Mouse (Mus musculus): ENCODE data around the gene Brpf3. TPM values are rescaled to one million over a fixed set of nuclear protein-coding genes. Genes with fewer than 3 reads are reported as not detected.

Brpf3 gene
- polyA plus RNA-seq, 1 experiment from 2014 or later = 6.0 TPM

GRCm38 (mm10) chr17:28800281-28800670 lies 614 bp upstream of the Brpf3 start:
- no peaks in the 10 kb centered on the region for H3K27me3 ChIP-seq (ENCODE audit: control insufficient read depth, insufficient read depth, low read length)
- H3K9ac ChIP-seq (ENCODE audit: low read length) = peak overlapping the region; percentile 100
- H3K4me1 ChIP-seq (ENCODE audit: control insufficient read depth in 2 of 2, insufficient read depth in 2 of 2, low read length in 2 of 2) = peaks cover 9 to 29% of the 10 kb centered on the region in 2 experiments
- peak overlapping the region; percentile 99 for H3K4me2 ChIP-seq (ENCODE audit: low read length)
- no peaks in the 10 kb centered on the region for H3K36me3 ChIP-seq (ENCODE audit: control insufficient read depth, insufficient read depth, low read length)
- under 1% methylated on average over 15 of the region's 15 CpGs for WGBS
- H3K27ac ChIP-seq (replicated peaks in 1 of 2; ENCODE audit: control insufficient read depth in 1 of 2, insufficient read depth in 1 of 2, low read depth in 2 of 2, low read length in 2 of 2) = peak overlapping the region; percentile 87 to 99
- peak overlapping the region; percentile 75 to 93 for H3K4me3 ChIP-seq (ENCODE audit: control insufficient read depth in 1 of 2, insufficient read depth in 1 of 2, low read depth in 1 of 2, low read length in 2 of 2)
- peak; percentile 33 for ATAC-seq (ENCODE audit: insufficient number of reproducible peaks, insufficient read depth, low FRiP score, low read depth)
- H3K9me3 ChIP-seq (ENCODE audit: control insufficient read depth, low read length) = peaks cover under 1% of the 10 kb centered on the region; the same call in 1 of the 2 replicates

GRCm38 (mm10) chr17:28801474-28802005 lies 650 bp downstream of the Brpf3 start:
- H3K27me3 ChIP-seq (ENCODE audit: control insufficient read depth, insufficient read depth, low read length) = no peaks in the 10 kb centered on the region
- under 1% methylated on average over 40 of the region's 42 CpGs for WGBS

GRCm38 (mm10) chr17:28802006-28802481 lies 1.2 kb downstream of the Brpf3 start:
- H3K27ac ChIP-seq (replicated peaks in 1 of 2; ENCODE audit: control insufficient read depth in 1 of 2, insufficient read depth in 1 of 2, low read depth in 2 of 2, low read length in 2 of 2) = peak overlapping the region; percentile 46 to 47; a peak in 3 of 4 replicates
- H3K4me3 ChIP-seq (ENCODE audit: control insufficient read depth in 1 of 2, insufficient read depth in 1 of 2, low read depth in 1 of 2, low read length in 2 of 2) = peak overlapping the region; percentile 80 to 93
- ATAC-seq (ENCODE audit: insufficient number of reproducible peaks, insufficient read depth, low FRiP score, low read depth) = no peak
- no peaks in the 10 kb centered on the region for H3K9me3 ChIP-seq (ENCODE audit: control insufficient read depth, low read length)
- WGBS = under 1% methylated on average over 18 of the region's 18 CpGs
- no peaks in the 10 kb centered on the region for H3K27me3 ChIP-seq (ENCODE audit: control insufficient read depth, insufficient read depth, low read length)
- H3K9ac ChIP-seq (ENCODE audit: low read length) = peak overlapping the region; percentile 100
- H3K36me3 ChIP-seq (ENCODE audit: control insufficient read depth, insufficient read depth, low read length) = peaks cover 16% of the 10 kb centered on the region
- peak overlapping the region; percentile 96 for H3K4me2 ChIP-seq (ENCODE audit: low read length)
- peaks cover 9 to 29% of the 10 kb centered on the region in 2 experiments for H3K4me1 ChIP-seq (ENCODE audit: control insufficient read depth in 2 of 2, insufficient read depth in 2 of 2, low read length in 2 of 2)

More at GRCm38 (mm10) chr17:28801474-28802005, 650 bp downstream of the Brpf3 start:
- Histone ChIP-seq H3K36me3 (ENCODE audit: control insufficient read depth, insufficient read depth, low read length) (peaks cover 11% of the 10 kb centered on the region), H3K9ac (ENCODE audit: low read length) (peak overlapping the region; percentile 100), H3K27ac (replicated peaks in 1 of 2; ENCODE audit: control insufficient read depth in 1 of 2, insufficient read depth in 1 of 2, low read depth in 2 of 2, low read length in 2 of 2) (peak overlapping the region; percentile 87 to 99; a peak in 3 of 4 replicates), H3K9me3 (ENCODE audit: control insufficient read depth, low read length) (no peaks in the 10 kb centered on the region), H3K4me1 (ENCODE audit: control insufficient read depth in 2 of 2, insufficient read depth in 2 of 2, low read length in 2 of 2) (peaks cover 9 to 29% of the 10 kb centered on the region in 2 experiments), H3K4me3 (ENCODE audit: control insufficient read depth in 1 of 2, insufficient read depth in 1 of 2, low read depth in 1 of 2, low read length in 2 of 2) (peak overlapping the region; percentile 80 to 93), H3K4me2 (ENCODE audit: low read length) (peak overlapping the region; percentile 99)
- ATAC-seq (ENCODE audit: insufficient number of reproducible peaks, insufficient read depth, low FRiP score, low read depth) = peak; percentile 98

- 52% methylated on average over 1 of the region's 1 CpGs for WGBS
- H3K9me3 ChIP-seq (ENCODE audit: control insufficient read depth, low read length) = no peaks in the 10 kb centered on the region
- H3K4me2 ChIP-seq (ENCODE audit: low read length) = no peak overlapping the region
- no peaks in the 10 kb centered on the region for H3K27me3 ChIP-seq (ENCODE audit: control insufficient read depth, insufficient read depth, low read length)
- no peak overlapping the region for H3K27ac ChIP-seq (replicated peaks in 1 of 2; ENCODE audit: control insufficient read depth in 1 of 2, insufficient read depth in 1 of 2, low read depth in 2 of 2, low read length in 2 of 2)
- peaks cover 28% of the 10 kb centered on the region for H3K36me3 ChIP-seq (ENCODE audit: control insufficient read depth, insufficient read depth, low read length)
- peaks cover 9 to 29% of the 10 kb centered on the region in 2 experiments for H3K4me1 ChIP-seq (ENCODE audit: control insufficient read depth in 2 of 2, insufficient read depth in 2 of 2, low read length in 2 of 2)
- ATAC-seq (ENCODE audit: insufficient number of reproducible peaks, insufficient read depth, low FRiP score, low read depth) = no peak
- no peak overlapping the region for H3K4me3 ChIP-seq (ENCODE audit: control insufficient read depth in 1 of 2, insufficient read depth in 1 of 2, low read depth in 1 of 2, low read length in 2 of 2)
- no peak overlapping the region for H3K9ac ChIP-seq (ENCODE audit: low read length)
Observed at GRCm38 (mm10) chr17:28803316-28803715, 2.4 kb downstream of the Brpf3 start.

GRCm38 (mm10) chr17:28804973-28805372 lies 4.1 kb downstream of the Brpf3 start:
- Histone ChIP-seq H3K4me1 (ENCODE audit: control insufficient read depth in 2 of 2, insufficient read depth in 2 of 2, low read length in 2 of 2) (peaks cover 7 to 23% of the 10 kb centered on the region in 2 experiments), H3K4me2 (ENCODE audit: low read length) (no peak overlapping the region), H3K9ac (ENCODE audit: low read length) (no peak overlapping the region), H3K4me3 (ENCODE audit: control insufficient read depth in 1 of 2, insufficient read depth in 1 of 2, low read depth in 1 of 2, low read length in 2 of 2) (no peak overlapping the region), H3K9me3 (ENCODE audit: control insufficient read depth, low read length) (no peaks in the 10 kb centered on the region), H3K27me3 (ENCODE audit: control insufficient read depth, insufficient read depth, low read length) (no peaks in the 10 kb centered on the region), H3K27ac (replicated peaks in 1 of 2; ENCODE audit: control insufficient read depth in 1 of 2, insufficient read depth in 1 of 2, low read depth in 2 of 2, low read length in 2 of 2) (no peak overlapping the region), H3K36me3 (ENCODE audit: control insufficient read depth, insufficient read depth, low read length) (peaks cover 44% of the 10 kb centered on the region)
- no peak for ATAC-seq (ENCODE audit: insufficient number of reproducible peaks, insufficient read depth, low FRiP score, low read depth)
- WGBS = 88% methylated on average over 6 of the region's 6 CpGs

- H3K27me3 ChIP-seq (ENCODE audit: control insufficient read depth, insufficient read depth, low read length) = no peaks in the 10 kb centered on the region
- no peak for ATAC-seq (ENCODE audit: insufficient number of reproducible peaks, insufficient read depth, low FRiP score, low read depth)
- peaks cover 7 to 19% of the 10 kb centered on the region in 2 experiments for H3K4me1 ChIP-seq (ENCODE audit: control insufficient read depth in 2 of 2, insufficient read depth in 2 of 2, low read length in 2 of 2)
- no peak overlapping the region for H3K27ac ChIP-seq (replicated peaks in 1 of 2; ENCODE audit: control insufficient read depth in 1 of 2, insufficient read depth in 1 of 2, low read depth in 2 of 2, low read length in 2 of 2)
- no peaks in the 10 kb centered on the region for H3K9me3 ChIP-seq (ENCODE audit: control insufficient read depth, low read length)
- no peak overlapping the region for H3K9ac ChIP-seq (ENCODE audit: low read length)
- H3K4me3 ChIP-seq (ENCODE audit: control insufficient read depth in 1 of 2, insufficient read depth in 1 of 2, low read depth in 1 of 2, low read length in 2 of 2) = no peak overlapping the region
- H3K36me3 ChIP-seq (ENCODE audit: control insufficient read depth, insufficient read depth, low read length) = peaks cover 62% of the 10 kb centered on the region
- 93% methylated on average over 19 of the region's 19 CpGs for WGBS
- H3K4me2 ChIP-seq (ENCODE audit: low read length) = no peak overlapping the region
Observed at GRCm38 (mm10) chr17:28806770-28807169, 5.9 kb downstream of the Brpf3 start.

- Histone ChIP-seq H3K4me3 (ENCODE audit: control insufficient read depth in 1 of 2, insufficient read depth in 1 of 2, low read depth in 1 of 2, low read length in 2 of 2) (no peak overlapping the region), H3K36me3 (ENCODE audit: control insufficient read depth, insufficient read depth, low read length) (peaks cover 79% of the 10 kb centered on the region), H3K4me1 (ENCODE audit: control insufficient read depth in 2 of 2, insufficient read depth in 2 of 2, low read length in 2 of 2) (peaks cover 0 to 2% of the 10 kb centered on the region in 2 experiments; a peak in 2 of 4 replicates), H3K27me3 (ENCODE audit: control insufficient read depth, insufficient read depth, low read length) (no peaks in the 10 kb centered on the region), H3K9ac (ENCODE audit: low read length) (no peak overlapping the region), H3K4me2 (ENCODE audit: low read length) (no peak overlapping the region), H3K9me3 (ENCODE audit: control insufficient read depth, low read length) (no peaks in the 10 kb centered on the region), H3K27ac (replicated peaks in 1 of 2; ENCODE audit: control insufficient read depth in 1 of 2, insufficient read depth in 1 of 2, low read depth in 2 of 2, low read length in 2 of 2) (no peak overlapping the region)
- 95% methylated on average over 8 of the region's 8 CpGs for WGBS
- ATAC-seq (ENCODE audit: insufficient number of reproducible peaks, insufficient read depth, low FRiP score, low read depth) = no peak
Observed at GRCm38 (mm10) chr17:28808714-28809113, 7.8 kb downstream of the Brpf3 start.

Data from heart, embryonic 14.5 days (tissue).